Mouse (Mus musculus): ENCODE results near the gene Uso1. TPM values are rescaled to one million over a fixed set of nuclear protein-coding genes. Genes with fewer than 3 reads are reported as not detected.

Uso1 gene
- total and polyA plus RNA-seq, 3 experiments = 12.3 to 45.4 (median 39.0) TPM

DNA sequence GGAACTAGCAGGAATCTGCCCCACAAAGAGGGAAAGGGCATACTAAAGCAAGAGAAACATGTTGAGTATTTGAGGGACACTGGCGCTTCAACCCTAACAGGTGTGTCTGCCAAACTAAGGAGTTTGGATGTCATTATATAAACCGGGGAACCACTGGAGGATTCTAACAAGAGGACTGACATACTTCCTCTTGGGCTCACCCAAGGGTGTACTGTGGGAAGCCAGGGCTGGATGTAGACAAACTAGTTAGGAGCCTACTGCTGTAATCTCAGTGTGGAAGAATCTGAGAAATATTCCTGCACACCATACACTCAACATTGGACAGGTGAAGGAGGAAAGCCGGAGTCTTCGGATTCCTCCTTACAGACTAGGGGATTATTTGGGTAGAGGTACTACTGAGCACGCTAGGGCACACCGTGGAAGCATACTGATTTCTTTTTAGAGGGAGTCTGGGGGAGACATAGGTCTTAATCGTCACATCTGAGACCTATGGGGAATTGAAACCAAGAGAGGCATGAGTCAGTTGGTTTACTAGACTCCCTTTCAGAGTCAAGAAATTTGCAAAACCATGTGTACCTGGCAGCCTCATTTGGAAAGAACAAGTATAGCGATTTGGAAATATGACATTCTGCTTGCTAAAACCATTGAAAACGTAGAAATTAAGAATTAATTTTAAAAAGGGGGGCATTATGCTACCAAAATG, 1.1 kb upstream of the Uso1 start:
- Histone ChIP-seq H3K36me3 (ENCODE audit: control insufficient read depth, insufficient read depth, low read length) (no peaks in the 10 kb centered on the region), H3K27me3 (ENCODE audit: control insufficient read depth, insufficient read depth, low read length) (no peaks in the 10 kb centered on the region), H3K27ac (peak overlapping the region; percentile 72), H3K9ac (ENCODE audit: low read depth, low read length) (no peak overlapping the region), H3K4me3 (peak overlapping the region; percentile 70), H3K79me2 (replicated peaks; ENCODE audit: control insufficient read depth, insufficient read depth, low read length) (no peaks in the 10 kb centered on the region), H3K4me1 (ENCODE audit: control insufficient read depth, insufficient read depth, low read length) (peaks cover 5% of the 10 kb centered on the region)
- WGBS = 69% methylated on average over 9 of the region's 9 CpGs
- intact Hi-C loops (cut with DNase I) = loop anchor here (1.0 to 5.0 kb wide), 3 partner anchors 53 to 1774 kb away; partner anchors contain the start of genes G3bp2 and Rchy1
- no peak for TF ChIP-seq POLR2A (IDR thresholded peaks at IDR 0.05; ENCODE audit: insufficient read depth, low read depth, low read length)
- TF ChIP-seq CTCF (IDR thresholded peaks at IDR 0.05) = no peak
- TF ChIP-seq EP300 (IDR thresholded peaks at IDR 0.05; ENCODE audit: insufficient read depth, low read depth, low read length) = no peak
- DNase-seq = no peak

DNA sequence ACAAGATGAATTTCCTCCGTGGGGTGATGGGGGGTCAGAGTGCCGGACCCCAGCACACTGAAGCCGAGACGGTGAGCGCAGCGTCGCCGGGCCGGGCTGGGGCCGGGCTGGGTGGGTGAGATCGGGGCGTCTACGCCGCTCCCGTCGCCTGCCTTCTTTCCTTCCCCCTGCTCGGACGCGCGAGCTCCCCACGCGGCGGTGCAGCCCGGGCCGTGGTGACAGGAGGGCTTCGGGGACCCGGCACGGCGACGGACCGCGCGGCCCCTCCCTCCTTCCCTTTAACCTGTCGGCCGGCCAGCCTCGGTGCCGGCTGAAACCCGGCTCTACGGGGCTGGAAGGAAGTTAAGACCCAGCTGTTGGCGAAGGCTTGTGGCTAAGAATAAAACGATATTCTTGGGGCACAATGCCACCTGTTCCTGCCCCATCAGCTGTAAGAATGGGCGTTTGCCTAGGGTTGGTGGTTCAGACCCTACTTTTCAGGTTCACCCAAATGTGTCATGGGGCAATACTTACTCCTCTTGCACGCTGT, 419 bp downstream of the Uso1 start:
- intact Hi-C loops (cut with DNase I) = loop anchor here (5.0 kb wide), 2 partner anchors 176 to 1776 kb away; partner anchors contain the start of gene Rchy1
- H3K79me2 ChIP-seq (replicated peaks; ENCODE audit: control insufficient read depth, insufficient read depth, low read length) = peaks cover 3% of the 10 kb centered on the region
- peak overlapping the region; percentile 92 for H3K4me3 ChIP-seq
- peaks cover 6% of the 10 kb centered on the region for H3K4me1 ChIP-seq (ENCODE audit: control insufficient read depth, insufficient read depth, low read length)
- H3K9ac ChIP-seq (ENCODE audit: low read depth, low read length) = peak overlapping the region; percentile 85
- no peaks in the 10 kb centered on the region for H3K27me3 ChIP-seq (ENCODE audit: control insufficient read depth, insufficient read depth, low read length)
- peak in 1 of 2 experiments; percentile 70 for DNase-seq
- peaks cover 4% of the 10 kb centered on the region; the same call in 1 of the 2 replicates for H3K36me3 ChIP-seq (ENCODE audit: control insufficient read depth, insufficient read depth, low read length)
- WGBS = under 1% methylated on average over 41 of the region's 43 CpGs
- peak overlapping the region; percentile 88 for H3K27ac ChIP-seq
- peak; percentile 25; the same call in 1 of the 2 replicates for TF ChIP-seq CTCF (IDR thresholded peaks at IDR 0.05)
- TF ChIP-seq POLR2A (IDR thresholded peaks at IDR 0.05; ENCODE audit: insufficient read depth, low read depth, low read length) = no peak
- TF ChIP-seq EP300 (IDR thresholded peaks at IDR 0.05; ENCODE audit: insufficient read depth, low read depth, low read length) = no peak

DNA sequence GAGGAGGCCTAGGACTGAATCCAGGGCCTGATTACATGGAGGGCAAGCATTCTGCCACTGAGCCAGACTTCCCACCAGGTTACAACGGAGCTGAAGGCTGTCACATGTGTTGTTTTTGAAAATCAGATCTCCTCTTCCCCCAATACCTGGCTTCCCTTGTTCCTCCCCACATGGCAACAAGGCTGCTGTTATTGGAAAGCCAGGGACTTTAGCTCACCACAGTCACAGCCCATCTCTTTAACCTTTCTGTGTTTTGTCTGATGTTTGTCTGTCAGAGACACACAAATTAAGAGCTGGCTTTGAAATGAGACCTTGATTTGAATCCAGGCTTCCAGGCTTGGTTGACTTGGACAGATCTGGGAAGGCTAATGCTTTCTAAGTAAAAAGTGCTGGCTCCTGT, 1.5 kb downstream of the Uso1 start:
- H3K4me3 ChIP-seq = peak overlapping the region; percentile 92
- peaks cover 8% of the 10 kb centered on the region for H3K36me3 ChIP-seq (ENCODE audit: control insufficient read depth, insufficient read depth, low read length)
- 0 out of 2 replicates have a peak overlapping the region, but pooled peaks have one; percentile 1 for H3K9ac ChIP-seq (ENCODE audit: low read depth, low read length)
- DNase-seq = no peak
- H3K27ac ChIP-seq = no peak overlapping the region
- no peaks in the 10 kb centered on the region for H3K27me3 ChIP-seq (ENCODE audit: control insufficient read depth, insufficient read depth, low read length)
- H3K79me2 ChIP-seq (replicated peaks; ENCODE audit: control insufficient read depth, insufficient read depth, low read length) = peaks cover 5% of the 10 kb centered on the region
- peaks cover 10% of the 10 kb centered on the region for H3K4me1 ChIP-seq (ENCODE audit: control insufficient read depth, insufficient read depth, low read length)
- WGBS = 0% methylated on average over 1 of the region's 1 CpGs
- intact Hi-C loops (cut with DNase I) = loop anchor here (5.0 kb wide), 2 partner anchors 177 to 1777 kb away; partner anchors contain the start of gene Rchy1
- TF ChIP-seq CTCF (IDR thresholded peaks at IDR 0.05) (no peak), EP300 (IDR thresholded peaks at IDR 0.05; ENCODE audit: insufficient read depth, low read depth, low read length) (no peak), POLR2A (IDR thresholded peaks at IDR 0.05; ENCODE audit: insufficient read depth, low read depth, low read length) (no peak)

DNA sequence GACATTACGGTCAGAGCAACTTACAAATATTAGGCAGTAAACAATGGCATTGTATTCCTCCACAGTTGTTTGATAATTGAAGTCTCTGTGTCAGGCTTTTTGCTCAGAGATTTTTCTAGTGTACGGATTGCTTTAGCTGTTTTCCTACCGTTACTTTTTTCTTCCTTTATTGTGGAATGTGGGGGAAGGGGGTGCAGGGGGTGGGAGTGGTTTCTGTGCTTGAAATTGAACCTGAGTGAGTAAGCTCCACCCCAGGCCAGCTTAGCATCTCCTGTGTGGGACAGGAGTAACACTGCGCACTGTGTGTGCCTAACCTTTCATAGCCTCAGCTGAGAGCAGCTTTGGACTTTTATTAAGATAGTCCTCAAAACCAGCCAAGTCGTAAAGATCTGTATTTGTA, 4.0 kb downstream of the Uso1 start:
- no peaks in the 10 kb centered on the region for H3K27me3 ChIP-seq (ENCODE audit: control insufficient read depth, insufficient read depth, low read length)
- 82% methylated on average over 5 of the region's 5 CpGs for WGBS
- no peak overlapping the region for H3K27ac ChIP-seq
- TF ChIP-seq EP300 (IDR thresholded peaks at IDR 0.05; ENCODE audit: insufficient read depth, low read depth, low read length) (no peak), POLR2A (IDR thresholded peaks at IDR 0.05; ENCODE audit: insufficient read depth, low read depth, low read length) (no peak), CTCF (IDR thresholded peaks at IDR 0.05) (no peak)
- intact Hi-C loops (cut with DNase I) = no loop called here
- peaks cover 14% of the 10 kb centered on the region for H3K4me1 ChIP-seq (ENCODE audit: control insufficient read depth, insufficient read depth, low read length)
- DNase-seq = no peak
- H3K9ac ChIP-seq (ENCODE audit: low read depth, low read length) = no peak overlapping the region
- no peak overlapping the region for H3K4me3 ChIP-seq
- H3K79me2 ChIP-seq (replicated peaks; ENCODE audit: control insufficient read depth, insufficient read depth, low read length) = peaks cover 16% of the 10 kb centered on the region
- peaks cover 11% of the 10 kb centered on the region for H3K36me3 ChIP-seq (ENCODE audit: control insufficient read depth, insufficient read depth, low read length)

DNA sequence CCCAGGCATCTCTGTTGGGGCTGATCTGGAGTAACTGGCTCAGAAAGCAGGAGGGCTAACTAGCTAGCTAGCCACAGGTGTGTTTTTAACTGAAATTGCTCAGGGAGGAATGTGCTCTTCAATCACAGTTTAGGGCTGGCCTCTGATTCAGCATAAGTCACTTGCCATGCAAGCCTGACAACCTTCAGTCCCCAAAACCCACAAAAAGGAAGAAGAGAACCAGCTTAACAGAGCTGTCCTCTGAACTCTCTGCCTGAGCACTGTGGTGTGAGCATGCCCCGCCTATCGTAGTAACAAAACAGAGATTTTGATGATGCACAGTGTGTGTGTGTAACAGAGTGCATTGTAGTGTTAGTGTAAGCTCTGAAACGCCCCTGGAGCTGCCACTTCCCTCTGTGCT, 4.7 kb downstream of the Uso1 start:
- Histone ChIP-seq H3K79me2 (replicated peaks; ENCODE audit: control insufficient read depth, insufficient read depth, low read length) (peaks cover 17% of the 10 kb centered on the region), H3K4me3 (no peak overlapping the region), H3K36me3 (ENCODE audit: control insufficient read depth, insufficient read depth, low read length) (peaks cover 11% of the 10 kb centered on the region), H3K27me3 (ENCODE audit: control insufficient read depth, insufficient read depth, low read length) (no peaks in the 10 kb centered on the region), H3K27ac (no peak overlapping the region), H3K9ac (ENCODE audit: low read depth, low read length) (no peak overlapping the region), H3K4me1 (ENCODE audit: control insufficient read depth, insufficient read depth, low read length) (peaks cover 14% of the 10 kb centered on the region)
- intact Hi-C loops (cut with DNase I) = no loop called here
- TF ChIP-seq POLR2A (IDR thresholded peaks at IDR 0.05; ENCODE audit: insufficient read depth, low read depth, low read length) (no peak), CTCF (IDR thresholded peaks at IDR 0.05) (no peak), EP300 (IDR thresholded peaks at IDR 0.05; ENCODE audit: insufficient read depth, low read depth, low read length) (no peak)
- DNase-seq = no peak
- 77% methylated on average over 3 of the region's 3 CpGs for WGBS

DNA sequence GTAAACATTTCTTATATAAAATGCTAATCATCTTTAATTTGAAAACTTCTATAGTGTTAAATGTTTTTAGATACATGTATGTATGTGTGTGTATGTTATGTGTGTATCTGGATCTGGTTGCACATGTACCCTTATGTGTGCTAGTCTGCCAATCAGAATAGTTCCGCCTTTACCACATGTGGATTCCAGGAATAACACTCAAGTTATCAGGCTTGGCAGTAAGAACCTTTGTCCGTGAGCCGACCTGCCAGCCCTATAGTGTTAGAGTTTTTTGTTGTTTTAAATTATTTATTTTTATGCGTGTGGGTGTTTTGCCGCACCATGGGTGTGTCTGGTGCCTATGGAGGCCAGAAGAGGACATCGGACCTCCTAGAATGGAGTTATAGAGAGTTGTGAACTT, 5.9 kb downstream of the Uso1 start:
- H3K4me3 ChIP-seq = no peak overlapping the region
- 67% methylated on average over 6 of the region's 6 CpGs for WGBS
- no peak for TF ChIP-seq CTCF (IDR thresholded peaks at IDR 0.05)
- no peak for TF ChIP-seq POLR2A (IDR thresholded peaks at IDR 0.05; ENCODE audit: insufficient read depth, low read depth, low read length)
- no peak for TF ChIP-seq EP300 (IDR thresholded peaks at IDR 0.05; ENCODE audit: insufficient read depth, low read depth, low read length)
- H3K9ac ChIP-seq (ENCODE audit: low read depth, low read length) = no peak overlapping the region
- peaks cover 11% of the 10 kb centered on the region for H3K36me3 ChIP-seq (ENCODE audit: control insufficient read depth, insufficient read depth, low read length)
- peaks cover 14% of the 10 kb centered on the region for H3K4me1 ChIP-seq (ENCODE audit: control insufficient read depth, insufficient read depth, low read length)
- H3K79me2 ChIP-seq (replicated peaks; ENCODE audit: control insufficient read depth, insufficient read depth, low read length) = peaks cover 19% of the 10 kb centered on the region
- no peaks in the 10 kb centered on the region for H3K27me3 ChIP-seq (ENCODE audit: control insufficient read depth, insufficient read depth, low read length)
- DNase-seq = no peak
- H3K27ac ChIP-seq = no peak overlapping the region
- intact Hi-C loops (cut with DNase I) = no loop called here

Data from heart, adult 2 months (tissue).